Mouse (Mus musculus): ENCODE measurements around the gene Glud1. TPM values are rescaled to one million over a fixed set of nuclear protein-coding genes. Genes with fewer than 3 reads are reported as not detected.

Gene Glud1
- polyA plus RNA-seq, 1 experiment = 196 TPM

GRCm38 (mm10) chr14:34374577-34374976 lies 64.0 kb downstream of the Glud1 start, which contains the start of gene Sncg:
Gene Sncg (minus strand): TSS chr14:34374789.
- Histone ChIP-seq H3K27me3 (ENCODE audit: control insufficient read depth, insufficient read depth, low read length) (no peaks in the 10 kb centered on the region), H3K4me1 (ENCODE audit: control insufficient read depth, insufficient read depth, low read length) (no peaks in the 10 kb centered on the region), H3K27ac (ENCODE audit: insufficient read depth, low read length) (no peak within 1 kb of the TSS), H3K4me3 (replicated peaks; ENCODE audit: insufficient read depth, low read depth, low read length) (no peak within 1 kb of the TSS)
- WGBS = 30% methylated on average over 10 of the region's 10 CpGs
- TF ChIP-seq POLR2A (IDR thresholded peaks at IDR 0.05; ENCODE audit: borderline replicate concordance, insufficient read depth, low read length) (no peak), CTCF (IDR thresholded peaks at IDR 0.05; ENCODE audit: borderline replicate concordance, insufficient read depth, low read depth, low read length) (no peak)
- no peak for DNase-seq

GRCm38 (mm10) chr14:34375415-34375904 lies 64.9 kb downstream of the Glud1 start, which contains the start of gene Mmrn2:
Gene Mmrn2 (plus strand): TSS chr14:34375465.
- 87% methylated on average over 13 of the region's 13 CpGs for WGBS
- TF ChIP-seq POLR2A (IDR thresholded peaks at IDR 0.05; ENCODE audit: borderline replicate concordance, insufficient read depth, low read length) (no peak), CTCF (IDR thresholded peaks at IDR 0.05; ENCODE audit: borderline replicate concordance, insufficient read depth, low read depth, low read length) (no peak)
- H3K4me1 ChIP-seq (ENCODE audit: control insufficient read depth, insufficient read depth, low read length) = no peaks in the 10 kb centered on the region
- no peak for DNase-seq
- H3K27ac ChIP-seq (ENCODE audit: insufficient read depth, low read length) = no peak within 1 kb of the TSS
- H3K27me3 ChIP-seq (ENCODE audit: control insufficient read depth, insufficient read depth, low read length) = no peaks in the 10 kb centered on the region
- H3K4me3 ChIP-seq (replicated peaks; ENCODE audit: insufficient read depth, low read depth, low read length) = no peak within 1 kb of the TSS

- TF ChIP-seq POLR2A (IDR thresholded peaks at IDR 0.05; ENCODE audit: borderline replicate concordance, insufficient read depth, low read length) = no peak
- TF ChIP-seq CTCF (IDR thresholded peaks at IDR 0.05; ENCODE audit: borderline replicate concordance, insufficient read depth, low read depth, low read length) = no peak
- 92% methylated on average over 5 of the region's 5 CpGs for WGBS
- Histone ChIP-seq H3K4me1 (ENCODE audit: control insufficient read depth, insufficient read depth, low read length) (no peaks in the 10 kb centered on the region), H3K4me3 (replicated peaks; ENCODE audit: insufficient read depth, low read depth, low read length) (no peak overlapping the region), H3K27ac (ENCODE audit: insufficient read depth, low read length) (no peak overlapping the region), H3K27me3 (ENCODE audit: control insufficient read depth, insufficient read depth, low read length) (no peaks in the 10 kb centered on the region)
- DNase-seq = no peak
These were observed 65.4 kb downstream of the Glud1 start for GRCm38 (mm10) chr14:34375941-34376340.

GRCm38 (mm10) chr14:34377121-34377520 lies 66.6 kb downstream of the Glud1 start:
- H3K4me1 ChIP-seq (ENCODE audit: control insufficient read depth, insufficient read depth, low read length) = no peaks in the 10 kb centered on the region
- 83% methylated on average over 4 of the region's 4 CpGs for WGBS
- TF ChIP-seq POLR2A (IDR thresholded peaks at IDR 0.05; ENCODE audit: borderline replicate concordance, insufficient read depth, low read length) (no peak), CTCF (IDR thresholded peaks at IDR 0.05; ENCODE audit: borderline replicate concordance, insufficient read depth, low read depth, low read length) (no peak)
- H3K27me3 ChIP-seq (ENCODE audit: control insufficient read depth, insufficient read depth, low read length) = no peaks in the 10 kb centered on the region
- no peak overlapping the region for H3K27ac ChIP-seq (ENCODE audit: insufficient read depth, low read length)
- DNase-seq = no peak
- no peak overlapping the region for H3K4me3 ChIP-seq (replicated peaks; ENCODE audit: insufficient read depth, low read depth, low read length)

- 34% methylated on average over 11 of the region's 11 CpGs for WGBS
- Histone ChIP-seq H3K4me1 (ENCODE audit: control insufficient read depth, insufficient read depth, low read length) (no peaks in the 10 kb centered on the region), H3K27me3 (ENCODE audit: control insufficient read depth, insufficient read depth, low read length) (no peaks in the 10 kb centered on the region), H3K27ac (ENCODE audit: insufficient read depth, low read length) (no peak overlapping the region), H3K4me3 (replicated peaks; ENCODE audit: insufficient read depth, low read depth, low read length) (no peak overlapping the region)
- no peak for DNase-seq
- no peak for TF ChIP-seq POLR2A (IDR thresholded peaks at IDR 0.05; ENCODE audit: borderline replicate concordance, insufficient read depth, low read length)
- TF ChIP-seq CTCF (IDR thresholded peaks at IDR 0.05; ENCODE audit: borderline replicate concordance, insufficient read depth, low read depth, low read length) = no peak
These were observed 68.2 kb downstream of the Glud1 start for GRCm38 (mm10) chr14:34378560-34379331.

- no peaks in the 10 kb centered on the region for H3K27me3 ChIP-seq (ENCODE audit: control insufficient read depth, insufficient read depth, low read length)
- no peak overlapping the region for H3K27ac ChIP-seq (ENCODE audit: insufficient read depth, low read length)
- WGBS = 94% methylated on average over 9 of the region's 9 CpGs
- H3K4me3 ChIP-seq (replicated peaks; ENCODE audit: insufficient read depth, low read depth, low read length) = no peak overlapping the region
- TF ChIP-seq POLR2A (IDR thresholded peaks at IDR 0.05; ENCODE audit: borderline replicate concordance, insufficient read depth, low read length) = no peak
- no peak for TF ChIP-seq CTCF (IDR thresholded peaks at IDR 0.05; ENCODE audit: borderline replicate concordance, insufficient read depth, low read depth, low read length)
- DNase-seq = no peak
- H3K4me1 ChIP-seq (ENCODE audit: control insufficient read depth, insufficient read depth, low read length) = no peaks in the 10 kb centered on the region
These were observed 72.6 kb downstream of the Glud1 start for GRCm38 (mm10) chr14:34382921-34383704.

GRCm38 (mm10) chr14:34393295-34393694 lies 82.8 kb downstream of the Glud1 start:
- H3K27me3 ChIP-seq (ENCODE audit: control insufficient read depth, insufficient read depth, low read length) = no peaks in the 10 kb centered on the region
- no peak for DNase-seq
- H3K27ac ChIP-seq (ENCODE audit: insufficient read depth, low read length) = no peak overlapping the region
- TF ChIP-seq CTCF (IDR thresholded peaks at IDR 0.05; ENCODE audit: borderline replicate concordance, insufficient read depth, low read depth, low read length) = no peak
- no peak for TF ChIP-seq POLR2A (IDR thresholded peaks at IDR 0.05; ENCODE audit: borderline replicate concordance, insufficient read depth, low read length)
- WGBS = 53% methylated on average over 4 of the region's 4 CpGs
- H3K4me3 ChIP-seq (replicated peaks; ENCODE audit: insufficient read depth, low read depth, low read length) = no peak overlapping the region
- H3K4me1 ChIP-seq (ENCODE audit: control insufficient read depth, insufficient read depth, low read length) = no peaks in the 10 kb centered on the region

Other genes starting within 250 kb of the Glud1 start
- 0.18 and 0.49 TPM in 2 replicates for gene Anxa8, start 224.7 kb upstream of the Glud1 start, polyA plus RNA-seq (2012; rRNA removed)
- not detected in 2 replicates for gene A630023A22Rik, start 208.0 kb upstream of the Glud1 start, polyA plus RNA-seq (2012; rRNA removed)
- 0.05 and 0.18 TPM in 2 replicates for gene Npy4r, start 158.2 kb upstream of the Glud1 start, polyA plus RNA-seq (2012; rRNA removed)
- 1.5 and 1.6 TPM in 2 replicates for gene Gprin2, start 109.1 kb upstream of the Glud1 start, polyA plus RNA-seq (2012; rRNA removed)
- gene Syt15, start 91.1 kb upstream of the Glud1 start, polyA plus RNA-seq (2012; rRNA removed) = 0.56 and 0.92 TPM in 2 replicates
- 4.3 and 4.5 TPM in 2 replicates for gene Shld2, start 234 bp upstream of the Glud1 start, polyA plus RNA-seq (2012; rRNA removed)
- gene Fam25c, start 44.7 kb downstream of the Glud1 start, polyA plus RNA-seq (2012; rRNA removed) = not detected in 2 replicates
- 132 and 163 TPM in 2 replicates for gene Sncg, start 64.1 kb downstream of the Glud1 start, polyA plus RNA-seq (2012; rRNA removed)
- 2.4 and 3.6 TPM in 2 replicates for gene Mmrn2, start 64.7 kb downstream of the Glud1 start, polyA plus RNA-seq (2012; rRNA removed)
- 23.3 and 24.3 TPM in 2 replicates for gene Bmpr1a, start 192.6 kb downstream of the Glud1 start, polyA plus RNA-seq (2012; rRNA removed)
- gene 9230112D13Rik, start 212.1 kb downstream of the Glud1 start, polyA plus RNA-seq (2012; rRNA removed) = not detected in 2 replicates